Mouse (Mus musculus) thymus, adult 2 months (tissue): ENCODE measurements around the gene Gm10842. TPM values are rescaled to one million over a fixed set of nuclear protein-coding genes. Genes with fewer than 3 reads are reported as not detected.

Experiments
- DNase-seq: peaks from one replicate; pipeline ENCODE4 v3.0.0; 2021
- H3K27ac ChIP-seq: fragments of 200-500 bp; 2 replicates; pipeline ENCODE4 v1.5.1; 2012; ENCODE audit warnings: low read length, control low read depth; ENCODE audit not compliant: control insufficient read depth, insufficient read depth
- H3K27me3 ChIP-seq: fragments of 200-500 bp; 2 replicates; pipeline ENCODE4 v1.6.1; 2012; ENCODE audit warnings: mild to moderate bottlenecking, low read length, moderate library complexity, mixed read lengths; ENCODE audit not compliant: control insufficient read depth, insufficient read depth
- H3K36me3 ChIP-seq: fragments of 200-500 bp; 2 replicates; pipeline ENCODE4 v1.6.1; 2012; ENCODE audit warnings: mild to moderate bottlenecking, low read length, moderate library complexity; ENCODE audit not compliant: control insufficient read depth, insufficient read depth
- H3K4me1 ChIP-seq: fragments of 200-500 bp; replicated peaks from 2 replicates; pipeline ENCODE4 v1.6.1; 2012; ENCODE audit warnings: low read length; ENCODE audit not compliant: control insufficient read depth, insufficient read depth
- H3K4me3 ChIP-seq: fragments of 200-500 bp; 2 replicates; pipeline ENCODE4 v1.5.1; 2012; ENCODE audit warnings: mild to moderate bottlenecking, low read length, control low read depth, moderate library complexity; ENCODE audit not compliant: control insufficient read depth, insufficient read depth
- CTCF ChIP-seq: fragments of 200-500 bp; IDR thresholded peaks from 2 replicates; pipeline ENCODE4 v1.5.1; 2012; ENCODE audit warnings: mild to moderate bottlenecking, control low read depth, low read length, moderate library complexity, borderline replicate concordance; ENCODE audit not compliant: control insufficient read depth, poor library complexity, insufficient read depth; ENCODE audit errors: extremely low read depth
- POLR2A ChIP-seq: fragments of 200-500 bp; IDR thresholded peaks from 2 replicates; pipeline ENCODE4 v1.6.1; 2012; ENCODE audit warnings: mild to moderate bottlenecking, low read length, control low read depth, moderate library complexity; ENCODE audit not compliant: control insufficient read depth, poor library complexity, insufficient read depth; ENCODE audit errors: extremely low read depth
- WGBS: fragments of 180-500 bp; shearing (Covaris S2); methylation state at CpG from one replicate; pipeline ENCODE4 v1.1.7; 2018; 5-methylcytosine and 5-hydroxymethylcytosine counted together
- polyA plus RNA-seq: library from polyadenylated mRNA; depleted of rRNA; stranded (reverse); fragments of >200 nt; gene quantifications from 2 replicates; pipeline ENCODE4 v1.2.3, GENCODE M21; 2012

Gene Gm10842
- polyA plus RNA-seq, 1 experiment: not detected

DNA sequence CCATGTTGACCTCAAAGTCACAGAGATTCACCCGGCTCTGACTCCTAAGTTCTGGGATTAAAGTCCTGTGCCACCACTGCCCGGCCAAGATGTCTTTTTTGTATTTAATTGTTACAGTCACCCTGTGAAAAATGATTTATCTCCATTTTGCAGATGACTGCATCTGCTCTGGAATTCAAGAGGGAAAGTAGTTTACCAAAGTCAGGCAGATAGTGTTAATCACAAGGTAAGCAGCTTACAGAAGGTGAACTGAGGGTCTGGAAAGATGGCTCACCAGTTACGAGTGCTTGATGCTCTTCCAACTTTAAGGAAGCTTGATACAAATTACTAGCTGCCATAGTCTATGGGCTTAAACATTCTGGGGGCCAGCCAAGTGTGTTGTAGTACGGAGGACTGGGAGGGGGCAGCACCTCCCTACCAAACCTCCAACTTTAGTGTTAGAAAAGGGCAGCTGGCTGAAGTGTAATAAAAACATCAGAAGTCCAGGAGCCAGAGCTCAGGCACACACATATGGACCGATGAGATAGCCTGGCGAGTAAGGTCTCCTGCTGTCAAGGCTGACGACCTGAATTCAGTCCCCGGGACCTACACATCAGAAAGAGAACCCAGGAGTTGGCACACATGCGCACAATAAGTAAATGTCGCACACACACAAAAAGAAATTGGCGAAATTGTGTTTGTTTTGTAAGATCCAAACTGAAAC, 2.0 kb upstream of the Gm10842 start:
- WGBS: 92% methylated on average over 11 of the region's 11 CpGs

DNA sequence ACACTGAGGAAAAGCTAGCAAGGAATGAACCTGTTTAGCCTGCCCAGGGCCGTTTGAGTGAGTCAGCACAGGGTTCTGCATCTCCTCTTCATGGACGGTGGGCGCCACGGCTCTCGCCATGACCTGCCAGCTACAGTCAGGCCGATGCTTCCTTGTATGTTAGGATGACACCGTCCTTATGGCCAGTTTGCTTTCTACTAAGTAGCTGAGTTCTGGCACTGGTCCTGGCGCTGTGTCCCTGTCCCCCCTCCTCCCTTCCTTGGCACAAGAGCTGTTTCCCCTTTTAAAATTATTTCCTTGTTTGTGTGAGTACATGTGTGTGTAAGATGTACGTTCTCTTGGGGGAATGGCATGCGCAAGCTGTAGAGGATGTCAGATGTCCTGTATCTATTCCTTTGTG, 1.5 kb upstream of the Gm10842 start:
- no peak for TF ChIP-seq CTCF
- TF ChIP-seq POLR2A: no peak
- 72% methylated on average over 10 of the region's 10 CpGs for WGBS
- DNase-seq: no peak

More for the DNA sequence above, 2.0 kb upstream of the Gm10842 start:
- TF ChIP-seq POLR2A (no peak), CTCF (no peak)
- no peak overlapping the region for H3K27ac ChIP-seq
- no peaks in the 10 kb centered on the region for H3K4me1 ChIP-seq
- no peak overlapping the region for H3K4me3 ChIP-seq
- no peaks in the 10 kb centered on the region for H3K27me3 ChIP-seq
- DNase-seq: no peak
- H3K36me3 ChIP-seq: peaks cover 3% of the 10 kb centered on the region

GRCm38 (mm10) chr11:105149353-105149752, 2.7 kb downstream of the Gm10842 start:
- 80% methylated on average over 3 of the region's 3 CpGs for WGBS
- DNase-seq: no peak
- TF ChIP-seq POLR2A: no peak
- TF ChIP-seq CTCF: no peak
- Histone ChIP-seq H3K27me3 (no peaks in the 10 kb centered on the region), H3K36me3 (no peaks in the 10 kb centered on the region), H3K4me3 (no peak overlapping the region), H3K27ac (no peak overlapping the region), H3K4me1 (peaks cover 25% of the 10 kb centered on the region)

More for the DNA sequence above, 1.5 kb upstream of the Gm10842 start:
- Histone ChIP-seq H3K4me3 (no peak overlapping the region), H3K4me1 (no peaks in the 10 kb centered on the region), H3K36me3 (no peaks in the 10 kb centered on the region; the same call in 1 of the 2 replicates), H3K27me3 (no peaks in the 10 kb centered on the region), H3K27ac (no peak overlapping the region)

DNA sequence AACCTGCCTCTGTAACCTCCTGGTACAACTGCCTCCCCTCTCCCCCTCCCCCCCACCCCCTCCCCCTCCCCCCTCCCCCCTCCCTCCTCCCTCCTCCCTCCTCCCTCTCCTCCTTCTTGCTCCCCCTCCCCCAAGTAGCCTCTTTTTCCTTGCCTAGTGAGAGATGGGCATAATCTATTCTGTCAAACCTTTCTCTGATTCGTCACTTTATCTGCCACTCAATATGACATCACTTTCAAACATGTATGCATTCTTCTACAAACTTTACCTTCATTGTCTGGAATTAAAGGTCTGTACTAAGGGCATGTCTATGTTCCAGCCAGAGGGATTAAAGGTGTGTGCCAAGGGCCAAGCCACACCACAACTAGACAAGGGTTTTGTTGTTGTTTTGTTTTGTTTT, 3.1 kb downstream of the Gm10842 start:
- H3K36me3 ChIP-seq: no peaks in the 10 kb centered on the region
- H3K27ac ChIP-seq: no peak overlapping the region
- H3K4me3 ChIP-seq: no peak overlapping the region
- WGBS: 88% methylated on average over 1 of the region's 1 CpGs
- H3K4me1 ChIP-seq: peaks cover 25% of the 10 kb centered on the region
- no peaks in the 10 kb centered on the region for H3K27me3 ChIP-seq
- TF ChIP-seq POLR2A: no peak
- TF ChIP-seq CTCF: no peak
- no peak for DNase-seq

DNA sequence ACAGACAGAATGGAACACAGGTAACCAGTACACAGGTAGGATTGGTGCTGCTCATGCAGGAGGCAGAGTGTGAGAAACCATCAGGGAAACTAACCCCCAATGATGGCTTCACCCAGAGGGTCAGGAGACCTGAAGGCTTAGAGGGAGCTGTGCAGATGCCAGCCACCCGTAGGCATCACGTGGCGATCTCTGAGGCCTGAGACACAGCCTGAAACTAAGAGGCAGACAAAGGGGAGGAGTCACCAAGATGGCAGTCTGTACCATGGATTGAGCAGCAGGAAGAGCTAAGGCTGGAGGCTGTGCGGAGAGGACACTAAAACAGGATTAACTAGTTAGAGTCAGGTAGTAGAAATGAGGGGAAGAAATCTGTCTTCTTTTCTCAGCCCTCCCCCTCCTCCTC, 4.0 kb downstream of the Gm10842 start:
- Histone ChIP-seq H3K27me3 (no peaks in the 10 kb centered on the region), H3K27ac (peak overlapping the region; percentile 54), H3K4me3 (no peak overlapping the region), H3K36me3 (no peaks in the 10 kb centered on the region), H3K4me1 (peaks cover 25% of the 10 kb centered on the region)
- WGBS: 57% methylated on average over 4 of the region's 4 CpGs
- DNase-seq: no peak
- TF ChIP-seq CTCF: no peak

- TF ChIP-seq CTCF (no peak), POLR2A (no peak)
- peaks cover 27% of the 10 kb centered on the region for H3K4me1 ChIP-seq
- peak; percentile 45 for DNase-seq
- H3K27me3 ChIP-seq: no peaks in the 10 kb centered on the region
- H3K27ac ChIP-seq: peak overlapping the region; percentile 54
- no peaks in the 10 kb centered on the region for H3K36me3 ChIP-seq
- 4% methylated on average over 19 of the region's 19 CpGs for WGBS
- H3K4me3 ChIP-seq: peak overlapping the region; percentile 45
Observed at GRCm38 (mm10) chr11:105151226-105152016, 4.7 kb downstream of the Gm10842 start.
